12 mouse cellular contexts compared by ENCODE assay signal in the genomic region with DNA sequence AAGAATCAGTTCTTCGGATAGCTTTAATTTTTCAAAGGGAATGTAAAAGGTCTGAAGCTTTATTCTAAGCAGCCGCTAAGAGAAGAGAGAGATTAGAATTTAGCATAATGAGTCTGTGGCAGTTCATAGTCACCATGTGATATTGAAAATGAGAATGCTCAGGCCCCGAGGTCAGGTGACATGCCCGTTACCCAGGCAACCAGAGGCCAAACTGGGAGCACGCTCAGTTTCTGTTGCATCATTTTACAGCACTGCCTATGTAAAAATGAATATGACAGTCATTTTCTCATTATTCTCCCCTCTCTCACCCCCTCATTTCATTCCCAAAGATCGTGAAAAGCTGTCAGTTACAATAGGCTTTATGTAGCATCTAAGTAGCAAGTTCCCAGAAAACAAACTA. TPM values are rescaled to one million over a fixed set of nuclear protein-coding genes. Genes with fewer than 3 reads are reported as not detected.
A peak's percentile ranks its signal among the peaks of the same experiment; 100 is the strongest.
DNase-seq lines count a peak whose midpoint lies in the region; ATAC-seq and TF ChIP-seq lines count a peak whose summit lies in the region.
"Had no signal": no experiment of that assay in that cellular context is flagged by ENCODE, and none has a peak within 500 bp of the region (broad histone marks: within the 10 kb centered on the region; RNA-seq: fewer than 3 reads in every experiment).

No protein-coding gene starts in this region.

- H3K9me3 ChIP-seq in forebrain, postnatal 0 days (ENCODE audit: low read length), result no peaks in the 10 kb centered on the region
- H3K9me3 ChIP-seq in midbrain, embryonic 16.5 days (replicated peaks; ENCODE audit: control insufficient read depth, low read length, poor library complexity, severe bottlenecking), result no peaks in the 10 kb centered on the region
- H3K9me3 ChIP-seq: liver, embryonic 15.5 days had no signal

- H3K4me1 ChIP-seq in forebrain, postnatal 0 days (ENCODE audit: insufficient read depth), result no peaks in the 10 kb centered on the region; the same call in 1 of the 2 replicates
- peaks cover 22% of the 10 kb centered on the region for H3K4me1 ChIP-seq in midbrain, embryonic 16.5 days (ENCODE audit: control insufficient read depth, insufficient read depth, low read length)
- H3K4me1 ChIP-seq: liver, embryonic 15.5 days had no signal

- no peak overlapping the region for H3K9ac ChIP-seq in forebrain, postnatal 0 days
- H3K9ac ChIP-seq in midbrain, embryonic 16.5 days (ENCODE audit: low read depth, low read length), result no peak overlapping the region
- H3K9ac ChIP-seq: liver, embryonic 15.5 days had no signal

- H3K4me3 ChIP-seq in layer of hippocampus, adult 2 months, result no peak overlapping the region
- no peak overlapping the region for H3K4me3 ChIP-seq in forebrain, postnatal 0 days (ENCODE audit: low read depth, low read length)
- H3K4me3 ChIP-seq in midbrain, embryonic 16.5 days (ENCODE audit: low read depth, low read length), result no peak overlapping the region
- H3K4me3 ChIP-seq: liver, embryonic 15.5 days had no signal

- no peak for TF ChIP-seq CTCF in layer of hippocampus, adult 2 months (conservative IDR thresholded peaks at IDR 0.05)
- TF ChIP-seq CTCF in forebrain, postnatal 0 days (IDR thresholded peaks at IDR 0.05; ENCODE audit: low read depth), result no peak

- H3K27ac ChIP-seq in layer of hippocampus, adult 2 months, result 0 out of 2 replicates have a peak overlapping the region, but pooled peaks have one; percentile 23
- peak overlapping the region; percentile 71 for H3K27ac ChIP-seq in forebrain, postnatal 0 days (ENCODE audit: low read depth, low read length)
- H3K27ac ChIP-seq in midbrain, embryonic 16.5 days (ENCODE audit: low read length), result peak overlapping the region; percentile 69
- H3K27ac ChIP-seq: liver, embryonic 15.5 days had no signal

- 10% methylated on average over 6 of the region's 6 CpGs for WGBS in forebrain, postnatal 0 days
- WGBS in midbrain, embryonic 16.5 days, result 14% methylated on average over 6 of the region's 6 CpGs

- peak; percentile 90 for ATAC-seq in forebrain, postnatal 0 days
- peak; percentile 78 for ATAC-seq in midbrain, embryonic 16.5 days

- H3K36me3 ChIP-seq in forebrain, postnatal 0 days (ENCODE audit: insufficient read depth), result peaks cover 4% of the 10 kb centered on the region; the same call in 1 of the 2 replicates
- H3K36me3 ChIP-seq in midbrain, embryonic 16.5 days (ENCODE audit: control insufficient read depth, insufficient read depth, low read length), result no peaks in the 10 kb centered on the region
- H3K36me3 ChIP-seq: liver, embryonic 15.5 days had no signal

- DNase-seq in layer of hippocampus, adult 2 months (ENCODE audit: low spot score in 2 of 2), result no peak
- no peak for DNase-seq in layer of hippocampus, postnatal 14 days (ENCODE audit: low spot score in 2 of 2)
- DNase-seq in embryo, embryonic 10.5 days (ENCODE audit: low spot score), result peak; percentile 74
- peak; percentile 74 for DNase-seq in forebrain, postnatal 0 days
- DNase-seq in urinary bladder, postnatal 4 days (ENCODE audit: low spot score in 2 of 2), result no peak
- DNase-seq in natural killer cell, adult 2 months (ENCODE audit: low spot score in 2 of 2), result no peak
- no peak for DNase-seq in kidney, adult 8-10 months
- DNase-seq: thymus, adult 18-20 months had no signal

- no peaks in the 10 kb centered on the region for H3K27me3 ChIP-seq in forebrain, postnatal 0 days (ENCODE audit: insufficient read depth, low read length)
- H3K27me3 ChIP-seq in midbrain, embryonic 16.5 days (ENCODE audit: control insufficient read depth, insufficient read depth, low read depth, low read length), result no peaks in the 10 kb centered on the region
- H3K27me3 ChIP-seq: liver, embryonic 15.5 days had no signal

- peak overlapping the region; percentile 17; the same call in 1 of the 2 replicates for H3K4me2 ChIP-seq in forebrain, postnatal 0 days (ENCODE audit: low read depth)
- peak overlapping the region; percentile 24 for H3K4me2 ChIP-seq in midbrain, embryonic 16.5 days (ENCODE audit: low read length)
- H3K4me2 ChIP-seq: liver, embryonic 15.5 days had no signal

RNA-seq across cellular contexts. Expression of a gene that starts 42.3 kb away (rescaled TPM):
- not detected for total RNA-seq in layer of hippocampus, adult 2 months (2021)
- not detected for total RNA-seq in layer of hippocampus, postnatal 14 days (2021)
- total RNA-seq in forebrain, postnatal 0 days (2014; rRNA removed), result not detected in 2 replicates
- not detected in 2 replicates for polyA plus RNA-seq in forebrain, postnatal 0 days (2015; fragmentation: Nextera tagmentation; extraction: Ambion mirVana)
- polyA plus RNA-seq in midbrain, embryonic 16.5 days (2015; fragmentation: Nextera tagmentation; extraction: Ambion mirVana), result not detected in 2 replicates
- polyA plus RNA-seq: heart, embryonic 14.5 days; kidney, embryonic 14.5 days; liver, embryonic 15.5 days had no signal

Comparison
In these comparisons a context has a peak if more than half of its experiments do, and no peak if none do; other contexts are left out.
1. DNase-seq: peak in embryo, embryonic 10.5 days (single experiment) and forebrain, postnatal 0 days (single experiment); none in layer of hippocampus, adult 2 months (0 of 2), layer of hippocampus, postnatal 14 days (0 of 2), urinary bladder, postnatal 4 days (0 of 2), natural killer cell, adult 2 months (0 of 2) and kidney, adult 8-10 months (0 of 2).
2. Peak in every context shown above with its lines, with median percentiles within 50 percentile points of each other: H3K27ac ChIP-seq.